Mouse (Mus musculus): ENCODE results near the gene Dnajb8.

Gene Dnajb8

DNA sequence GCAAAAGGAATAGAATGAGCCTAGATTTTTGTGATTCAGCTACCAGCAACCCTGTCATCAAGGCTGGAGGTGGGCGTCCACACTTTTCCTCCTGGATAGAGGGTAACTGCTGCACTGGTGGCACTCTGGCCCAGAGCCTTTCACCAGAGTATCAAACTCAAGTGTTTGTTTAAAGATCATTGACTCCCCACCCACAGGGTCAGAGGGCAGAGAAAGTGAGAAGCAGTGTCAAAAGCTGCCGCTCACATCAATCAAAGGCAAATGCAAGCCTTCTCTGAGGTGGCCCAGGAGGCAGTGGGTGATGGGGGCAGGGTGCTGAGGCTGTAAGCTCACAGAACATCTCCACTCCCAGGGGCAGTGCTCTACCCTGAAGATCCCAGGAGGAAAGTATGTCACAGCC, 77.4 kb downstream of the Dnajb8 start:
- DNase-seq: no peak

DNA sequence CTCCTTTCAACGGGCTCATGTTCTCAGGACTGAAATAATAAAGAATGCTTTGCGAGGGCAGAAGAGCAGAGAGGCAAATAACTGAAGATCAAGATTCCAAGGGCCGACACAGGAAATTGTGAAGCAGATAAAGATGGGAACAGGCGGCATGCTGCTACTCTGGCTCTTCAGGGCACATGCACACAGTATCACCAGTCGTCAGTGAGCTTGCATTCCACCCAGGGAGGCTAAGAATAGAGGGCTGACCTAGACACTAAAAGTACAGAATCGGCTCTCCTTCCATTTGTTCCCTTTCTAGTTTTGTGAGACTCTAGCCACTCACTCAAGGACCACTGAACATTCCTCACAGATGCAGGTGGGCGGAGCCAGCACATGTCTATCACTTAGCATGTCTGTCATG, 79.2 kb downstream of the Dnajb8 start:
- DNase-seq: no peak
